Mouse (Mus musculus) yolk sac, embryonic 10.5 days (tissue): Measurements from ENCODE around the gene Krtap28-10.
"Not testable (repeated sequence)": the region's sequence is repeated elsewhere in the genome, so short reads cannot be mapped to it uniquely, and the experiment has no call there.

Experiments
- DNase-seq: peaks from one replicate; pipeline ENCODE4 v3.0.0-alpha.2; 2017; ENCODE audit warnings: low spot score

Gene Krtap28-10

DNA sequence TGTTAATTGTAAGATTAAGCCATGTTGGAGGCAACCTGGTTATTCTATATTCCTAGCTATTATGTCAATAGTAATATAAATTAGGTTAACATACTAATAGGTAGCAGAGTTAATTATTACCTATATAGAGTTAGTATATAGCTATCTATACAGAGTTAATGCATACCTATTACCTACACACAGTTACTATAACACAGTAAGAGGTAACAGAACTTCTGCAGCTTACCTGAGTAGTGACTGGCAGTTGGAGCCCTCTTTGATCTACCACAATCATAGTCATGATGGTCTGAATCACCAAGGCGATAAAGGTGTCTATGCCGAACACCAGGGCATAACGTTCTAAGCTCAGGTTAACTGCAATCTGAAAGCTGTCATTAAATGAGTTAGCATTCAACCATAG lies 27.8 kb downstream of the Krtap28-10 start:
- DNase-seq, result no peak

DNA sequence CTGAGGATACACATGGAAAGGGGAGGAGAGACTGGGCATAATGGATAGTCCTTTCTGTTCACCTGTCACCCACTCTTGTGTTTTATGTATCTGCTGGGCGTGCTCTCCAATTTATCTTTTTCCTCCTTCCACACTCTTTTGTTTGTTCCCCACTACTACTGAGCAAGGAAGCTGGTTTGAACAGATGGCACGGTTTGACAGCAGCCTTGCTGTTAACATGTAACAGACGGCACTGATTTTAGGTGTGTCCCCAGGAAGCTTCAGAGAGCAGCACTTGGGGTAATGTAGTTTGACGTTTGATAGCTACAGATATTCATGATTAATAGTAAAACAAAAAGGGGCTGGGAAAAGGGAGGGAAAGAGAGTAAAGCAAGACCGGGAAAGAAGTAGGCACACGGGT lies 34.8 kb downstream of the Krtap28-10 start:
- DNase-seq, result no peak

DNA sequence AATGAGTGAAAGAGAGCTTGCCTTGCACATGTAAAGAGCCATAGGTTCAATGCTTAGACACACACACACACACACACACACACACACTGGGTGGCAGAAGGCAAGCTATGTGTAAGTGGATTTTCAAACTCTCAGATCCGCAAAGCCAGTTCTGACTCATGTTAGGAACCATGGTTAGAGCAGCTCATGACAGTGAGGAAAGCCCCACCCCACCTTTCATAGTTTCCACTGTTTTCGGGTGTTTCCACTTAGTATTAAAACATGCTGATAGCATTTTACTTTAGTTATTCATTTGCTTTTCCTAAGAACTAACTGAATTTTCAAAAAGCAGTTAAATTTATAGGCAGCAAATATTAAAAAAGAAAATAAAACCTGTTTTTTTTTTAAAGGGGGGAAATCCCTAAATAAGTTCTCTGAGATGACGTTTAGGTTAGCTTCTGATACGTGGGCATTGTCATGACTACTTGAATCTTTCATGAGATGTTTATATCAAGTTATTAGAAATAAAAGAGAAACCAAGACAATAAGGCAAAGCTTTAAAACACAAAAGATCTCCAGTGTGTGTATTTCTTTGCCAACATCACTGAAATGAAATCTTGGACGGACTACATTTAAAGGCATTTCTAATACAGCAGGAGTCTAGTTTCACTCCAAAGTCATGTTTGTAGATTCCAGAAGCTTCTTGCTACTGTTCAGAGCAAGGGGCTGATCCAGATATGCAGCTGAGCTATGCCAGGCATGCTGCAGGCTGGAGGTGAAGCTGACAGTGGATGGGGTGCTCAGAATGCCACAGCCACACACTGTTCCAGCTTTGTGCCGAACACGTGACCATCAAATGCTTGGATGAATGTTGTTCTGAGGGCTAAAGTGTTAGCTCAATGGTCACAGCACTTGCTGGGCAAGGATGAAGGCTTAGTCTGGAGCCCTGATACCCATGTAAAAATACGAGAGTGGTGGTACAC lies 35.8 kb downstream of the Krtap28-10 start:
- DNase-seq, result no peak

DNA sequence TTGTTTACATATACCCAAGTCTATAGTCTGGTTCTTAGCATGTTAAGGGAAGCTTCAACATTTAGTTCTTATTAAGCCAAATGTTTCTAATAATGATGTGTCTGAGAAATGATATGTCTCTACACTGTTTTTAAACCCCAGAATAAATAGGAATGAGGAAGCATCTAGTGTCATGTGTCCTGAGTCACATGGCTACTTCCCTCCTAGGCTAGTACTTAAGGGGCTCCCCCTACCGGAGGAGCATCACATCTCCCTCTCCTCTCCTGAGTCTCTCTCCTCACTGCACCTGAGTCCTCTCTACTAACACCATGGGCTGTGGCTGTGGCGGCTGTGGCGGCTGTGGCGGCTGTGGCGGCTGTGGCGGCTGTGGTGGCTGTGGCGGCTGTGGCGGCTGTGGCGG lies 42.0 kb downstream of the Krtap28-10 start, which contains the start of gene Gm47959:
Gene Gm47959, plus strand, starts transcription at position 243 of the 400 bp plus-strand sequence.
- DNase-seq, result not testable (repeated sequence)

DNA sequence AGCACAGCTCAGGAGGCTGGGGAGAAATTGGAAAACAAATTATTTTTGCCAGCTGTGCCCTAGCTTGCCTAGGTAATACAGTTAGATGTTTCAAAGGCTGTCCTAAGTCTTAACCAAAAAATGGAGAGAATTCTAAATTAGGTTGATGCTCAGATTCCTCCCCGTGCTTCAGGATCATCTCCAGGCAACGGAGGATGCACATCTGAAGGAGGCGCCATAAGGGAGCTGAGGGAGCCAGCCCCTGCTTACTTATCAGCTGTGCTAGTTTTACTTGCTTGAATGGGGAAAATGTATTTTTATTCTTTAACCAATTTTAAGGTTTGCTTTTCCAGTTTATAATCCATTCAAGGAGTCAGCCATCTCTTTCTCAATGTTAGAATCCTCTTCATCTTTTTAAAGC lies 48.3 kb downstream of the Krtap28-10 start:
- no peak for DNase-seq

DNA sequence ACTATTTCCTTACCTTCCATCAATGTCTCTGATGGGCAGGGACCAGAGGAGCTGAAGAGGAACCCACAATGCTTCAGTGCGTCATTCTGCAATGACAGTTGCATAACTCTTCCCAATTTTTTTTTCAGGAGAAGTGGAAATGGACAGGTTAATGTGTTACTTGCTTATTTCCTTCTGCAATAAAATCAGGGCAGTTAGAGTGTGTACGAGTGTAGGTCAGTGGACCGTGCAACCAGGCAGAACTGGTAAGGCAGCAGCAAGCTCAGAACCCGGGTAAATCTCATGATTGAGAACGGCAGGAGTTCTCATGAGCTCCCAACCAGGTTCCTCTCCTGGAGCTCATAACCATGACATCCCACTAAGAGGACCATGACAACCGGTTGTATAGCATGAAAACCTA lies 50.2 kb downstream of the Krtap28-10 start:
- no peak for DNase-seq

DNA sequence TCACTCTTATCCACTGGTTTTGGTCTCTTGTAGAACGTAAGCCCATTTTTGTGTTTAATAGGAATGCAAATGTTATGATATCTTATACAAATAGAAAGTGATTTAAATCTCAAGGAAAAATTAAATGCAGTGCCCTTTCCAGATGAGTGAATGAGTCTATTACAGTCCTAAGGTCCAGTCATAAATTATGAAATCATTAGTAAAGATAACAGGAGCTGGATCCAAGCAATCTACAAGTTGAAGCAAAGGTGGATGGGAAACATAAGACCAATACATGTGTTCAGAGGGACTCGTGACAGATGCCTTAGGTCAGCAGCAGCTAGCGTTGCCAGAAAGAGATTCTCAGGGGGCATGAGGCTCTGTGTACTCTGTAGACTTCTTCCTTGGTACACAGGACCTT lies 50.7 kb downstream of the Krtap28-10 start:
- no peak for DNase-seq
